Mouse (Mus musculus) testis, adult 2 months (tissue): ENCODE data around the gene Gcc2.

Experiments
- CTCF ChIP-seq: fragments of 200-500 bp; IDR thresholded peaks from 2 replicates; pipeline ENCODE4 v1.5.1; 2012; ENCODE audit warnings: low read depth, mild to moderate bottlenecking, inconsistent platforms, low read length, moderate library complexity; ENCODE audit not compliant: control insufficient read depth, insufficient read depth, insufficient replicate concordance
- POLR2A ChIP-seq: fragments of 200-500 bp; IDR thresholded peaks from 2 replicates; pipeline ENCODE4 v1.6.1; 2012; ENCODE audit warnings: low read depth, mild to moderate bottlenecking, inconsistent platforms, low read length, moderate library complexity; ENCODE audit not compliant: control insufficient read depth

DNA sequence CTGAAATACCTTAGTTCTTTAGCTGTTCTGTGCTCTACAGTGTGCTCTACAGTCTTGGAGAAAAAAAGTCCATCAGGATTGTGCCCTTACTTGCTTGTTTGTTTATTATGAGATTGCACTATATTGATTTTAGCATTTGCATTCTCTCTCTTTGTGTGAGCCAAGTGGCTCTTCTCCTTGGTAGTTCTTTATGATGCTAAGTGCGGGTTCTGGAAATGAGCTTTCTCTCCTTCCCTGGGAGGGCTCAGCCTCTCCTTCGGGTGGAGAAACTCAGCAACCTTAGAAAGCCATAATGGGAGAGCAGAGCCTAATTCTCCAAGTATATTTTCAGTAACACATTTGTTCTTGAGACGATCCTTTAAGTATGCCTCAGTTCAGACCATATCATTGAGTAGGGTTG, 71.0 kb downstream of the Gcc2 start:
- TF ChIP-seq CTCF (no peak), POLR2A (no peak)
